Mouse (Mus musculus): Measurements from ENCODE around the gene Cbx1. TPM values are rescaled to one million over a fixed set of nuclear protein-coding genes. Genes with fewer than 3 reads are reported as not detected.

Gene Cbx1
- polyA plus RNA-seq, 2 experiments = 23.5 to 25.0 TPM

DNA sequence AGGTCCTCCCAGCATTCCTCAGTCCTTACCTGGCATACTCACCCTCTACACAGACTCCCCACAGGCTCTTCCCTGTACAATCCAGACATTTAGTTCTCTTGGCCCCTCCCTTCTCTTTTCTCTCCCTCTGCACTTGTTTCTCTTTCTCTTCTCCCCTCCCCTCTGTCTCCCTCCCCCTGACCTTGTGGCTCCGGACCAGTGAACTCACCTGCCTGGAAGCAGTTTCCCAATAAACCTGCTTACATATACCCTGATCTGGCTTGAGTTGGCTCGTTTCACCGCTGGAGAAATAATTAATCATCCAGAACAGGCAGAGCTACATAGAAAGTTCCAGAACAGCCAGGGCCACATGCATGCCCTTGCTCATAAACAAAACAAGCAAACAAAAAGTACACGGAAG lies 42.6 kb downstream of the Cbx1 start:
- Histone ChIP-seq H3K4me1 (replicated peaks; ENCODE audit: control insufficient read depth in 2 of 2, insufficient read depth in 2 of 2, low read length in 1 of 2) (peaks cover 17 to 24% of the 10 kb centered on the region in 2 experiments), H3K9ac (replicated peaks) (no peak overlapping the region), H3K27me3 (ENCODE audit: control insufficient read depth, insufficient read depth, low read length) (no peaks in the 10 kb centered on the region), H3K4me2 (ENCODE audit: low read depth) (no peak overlapping the region), H3K9me3 (ENCODE audit: control insufficient read depth, low read length) (no peaks in the 10 kb centered on the region), H3K4me3 (ENCODE audit: insufficient read depth in 1 of 2, low read depth in 2 of 2, low read length in 2 of 2) (no peak overlapping the region), H3K36me3 (replicated peaks; ENCODE audit: control insufficient read depth, insufficient read depth, low read depth) (peaks cover 13% of the 10 kb centered on the region), H3K27ac (no peak overlapping the region)
- no peak for ATAC-seq (ENCODE audit: insufficient read depth)
- no peak for TF ChIP-seq EP300 (IDR thresholded peaks at IDR 0.05; ENCODE audit: low read depth)
- WGBS (ENCODE audit: insufficient replicate concordance) = 72% methylated on average over 4 of the region's 4 CpGs
- no peak for DNase-seq (ENCODE audit: low read depth in 3 of 3, low spot score in 3 of 3)

DNA sequence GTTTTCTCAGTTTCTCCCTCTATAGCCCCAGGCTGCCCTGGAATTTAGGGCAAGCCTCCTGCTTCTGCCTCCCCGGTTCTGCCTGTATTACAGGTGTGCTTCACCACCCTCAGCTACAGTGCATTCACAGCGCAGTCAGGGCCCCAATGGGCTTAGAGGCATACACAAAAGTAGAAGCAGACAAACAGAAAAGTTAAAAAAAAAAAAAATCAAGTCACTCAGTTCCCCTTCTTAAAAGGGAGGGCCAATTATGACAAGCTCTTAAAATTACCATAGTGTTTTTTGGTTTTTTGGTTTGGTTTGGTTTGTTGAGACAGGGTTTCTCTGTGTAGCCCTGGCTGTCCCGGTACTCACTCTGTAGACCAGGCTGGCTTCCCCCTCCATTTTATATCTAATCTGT lies 43.6 kb downstream of the Cbx1 start:
- H3K4me1 ChIP-seq (replicated peaks; ENCODE audit: control insufficient read depth in 2 of 2, insufficient read depth in 2 of 2, low read length in 1 of 2) = peaks cover 8 to 17% of the 10 kb centered on the region in 2 experiments
- H3K9ac ChIP-seq (replicated peaks) = no peak overlapping the region
- WGBS (ENCODE audit: insufficient replicate concordance) = 70% methylated on average over 3 of the region's 3 CpGs
- H3K9me3 ChIP-seq (ENCODE audit: control insufficient read depth, low read length) = no peaks in the 10 kb centered on the region
- ATAC-seq (ENCODE audit: insufficient read depth) (no peak), DNase-seq (ENCODE audit: low read depth in 3 of 3, low spot score in 3 of 3) (no peak)
- no peaks in the 10 kb centered on the region for H3K27me3 ChIP-seq (ENCODE audit: control insufficient read depth, insufficient read depth, low read length)
- no peak for TF ChIP-seq EP300 (IDR thresholded peaks at IDR 0.05; ENCODE audit: low read depth)
- TF ChIP-seq CTCF (IDR thresholded peaks at IDR 0.05; ENCODE audit: low read depth) = no peak
- no peak overlapping the region for H3K27ac ChIP-seq
- no peak overlapping the region for H3K4me3 ChIP-seq (ENCODE audit: insufficient read depth in 1 of 2, low read depth in 2 of 2, low read length in 2 of 2)
- H3K4me2 ChIP-seq (ENCODE audit: low read depth) = no peak overlapping the region
- peaks cover 3% of the 10 kb centered on the region for H3K36me3 ChIP-seq (replicated peaks; ENCODE audit: control insufficient read depth, insufficient read depth, low read depth)

DNA sequence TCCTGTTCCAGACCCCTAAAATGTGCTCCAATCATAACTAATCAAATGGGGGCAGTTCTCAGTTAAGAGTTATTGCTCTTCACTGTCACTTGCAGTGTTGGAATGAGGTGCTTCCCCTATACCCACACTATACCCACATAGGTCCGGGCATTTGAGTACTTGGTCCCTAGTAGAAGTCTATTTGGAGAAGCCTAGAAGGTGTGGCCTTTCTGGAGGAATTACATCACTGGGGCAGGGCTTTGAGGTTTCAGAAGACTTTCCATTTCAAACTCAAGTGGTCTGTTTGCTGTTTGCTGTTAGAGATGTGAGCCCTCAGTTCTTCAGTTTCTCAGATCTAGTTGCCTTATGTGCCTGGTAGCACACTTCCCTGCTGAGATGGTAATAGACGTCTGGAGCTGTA lies 44.0 kb downstream of the Cbx1 start:
- no peaks in the 10 kb centered on the region for H3K27me3 ChIP-seq (ENCODE audit: control insufficient read depth, insufficient read depth, low read length)
- ATAC-seq (ENCODE audit: insufficient read depth) (no peak), DNase-seq (ENCODE audit: low read depth in 3 of 3, low spot score in 3 of 3) (no peak)
- H3K4me2 ChIP-seq (ENCODE audit: low read depth) = no peak overlapping the region
- no peak overlapping the region for H3K9ac ChIP-seq (replicated peaks)
- no peaks in the 10 kb centered on the region; the same call in 1 of the 2 replicates for H3K36me3 ChIP-seq (replicated peaks; ENCODE audit: control insufficient read depth, insufficient read depth, low read depth)
- H3K9me3 ChIP-seq (ENCODE audit: control insufficient read depth, low read length) = no peaks in the 10 kb centered on the region
- 58% methylated on average over 2 of the region's 2 CpGs for WGBS (ENCODE audit: insufficient replicate concordance)
- TF ChIP-seq EP300 (IDR thresholded peaks at IDR 0.05; ENCODE audit: low read depth) (no peak), CTCF (IDR thresholded peaks at IDR 0.05; ENCODE audit: low read depth) (no peak)
- no peak overlapping the region for H3K4me3 ChIP-seq (ENCODE audit: insufficient read depth in 1 of 2, low read depth in 2 of 2, low read length in 2 of 2)
- H3K4me1 ChIP-seq (replicated peaks; ENCODE audit: control insufficient read depth in 2 of 2, insufficient read depth in 2 of 2, low read length in 1 of 2) = peaks cover 8 to 15% of the 10 kb centered on the region in 2 experiments
- no peak overlapping the region for H3K27ac ChIP-seq

DNA sequence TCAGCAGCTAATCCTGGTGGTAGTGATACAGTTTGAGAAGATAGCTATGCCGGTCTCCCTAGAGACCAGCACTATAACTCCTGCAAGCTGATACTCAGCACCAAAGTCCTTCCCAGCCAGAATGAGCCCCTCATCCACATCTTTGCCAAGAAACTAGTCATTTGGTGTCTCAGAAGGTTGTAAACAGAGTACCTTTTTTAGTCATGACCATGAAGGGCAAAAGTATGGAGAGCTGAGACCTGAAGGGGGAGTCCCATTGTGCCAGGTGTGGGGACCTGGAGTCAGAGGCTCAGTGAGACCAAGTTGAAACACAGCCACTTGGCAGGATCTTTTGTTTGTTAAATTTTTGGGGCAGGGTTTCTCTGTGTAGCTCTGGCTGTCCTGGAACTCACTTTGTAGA lies 45.2 kb downstream of the Cbx1 start:
- no peak overlapping the region for H3K9ac ChIP-seq (replicated peaks)
- TF ChIP-seq CTCF (IDR thresholded peaks at IDR 0.05; ENCODE audit: low read depth) = no peak
- TF ChIP-seq EP300 (IDR thresholded peaks at IDR 0.05; ENCODE audit: low read depth) = no peak
- no peaks in the 10 kb centered on the region for H3K9me3 ChIP-seq (ENCODE audit: control insufficient read depth, low read length)
- H3K27me3 ChIP-seq (ENCODE audit: control insufficient read depth, insufficient read depth, low read length) = no peaks in the 10 kb centered on the region
- no peak overlapping the region for H3K4me3 ChIP-seq (ENCODE audit: insufficient read depth in 1 of 2, low read depth in 2 of 2, low read length in 2 of 2)
- peaks cover 3 to 10% of the 10 kb centered on the region in 2 experiments for H3K4me1 ChIP-seq (replicated peaks; ENCODE audit: control insufficient read depth in 2 of 2, insufficient read depth in 2 of 2, low read length in 1 of 2)
- no peak for ATAC-seq (ENCODE audit: insufficient read depth)
- no peak overlapping the region for H3K4me2 ChIP-seq (ENCODE audit: low read depth)
- H3K36me3 ChIP-seq (replicated peaks; ENCODE audit: control insufficient read depth, insufficient read depth, low read depth) = no peaks in the 10 kb centered on the region
- WGBS (ENCODE audit: insufficient replicate concordance) = 81% methylated on average over 1 of the region's 1 CpGs
- DNase-seq (ENCODE audit: low read depth in 3 of 3, low spot score in 3 of 3) = no peak
- H3K27ac ChIP-seq = no peak overlapping the region

DNA sequence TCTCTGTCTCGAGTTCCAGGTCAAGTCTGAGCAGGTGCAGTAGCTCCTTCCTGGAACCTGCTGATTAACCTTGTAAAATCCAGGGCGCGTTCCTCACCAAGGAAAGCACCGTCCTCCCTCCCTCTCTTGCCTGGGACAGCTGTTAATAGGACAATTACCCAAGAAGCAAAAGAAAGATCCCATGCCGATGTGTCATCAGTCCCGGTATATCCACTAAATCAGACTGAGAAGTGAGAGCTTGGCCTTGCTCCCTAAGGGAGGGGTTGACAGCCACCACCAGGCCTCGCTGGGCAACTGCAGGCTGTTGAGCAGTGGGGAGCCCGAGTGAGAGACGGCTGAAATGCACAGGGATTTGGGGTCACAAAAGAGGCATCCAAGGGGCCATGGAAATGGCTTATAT lies 48.4 kb downstream of the Cbx1 start:
- Histone ChIP-seq H3K27ac (no peak overlapping the region), H3K4me1 (replicated peaks; ENCODE audit: control insufficient read depth in 2 of 2, insufficient read depth in 2 of 2, low read length in 1 of 2) (no peaks in the 10 kb centered on the region), H3K4me3 (ENCODE audit: insufficient read depth in 1 of 2, low read depth in 2 of 2, low read length in 2 of 2) (no peak overlapping the region), H3K9me3 (ENCODE audit: control insufficient read depth, low read length) (no peaks in the 10 kb centered on the region), H3K9ac (replicated peaks) (no peak overlapping the region), H3K36me3 (replicated peaks; ENCODE audit: control insufficient read depth, insufficient read depth, low read depth) (no peaks in the 10 kb centered on the region), H3K4me2 (ENCODE audit: low read depth) (no peak overlapping the region), H3K27me3 (ENCODE audit: control insufficient read depth, insufficient read depth, low read length) (no peaks in the 10 kb centered on the region)
- WGBS (ENCODE audit: insufficient replicate concordance) = 40% methylated on average over 9 of the region's 9 CpGs
- TF ChIP-seq EP300 (IDR thresholded peaks at IDR 0.05; ENCODE audit: low read depth) (no peak), CTCF (IDR thresholded peaks at IDR 0.05; ENCODE audit: low read depth) (peak; percentile 60)
- no peak for DNase-seq (ENCODE audit: low read depth in 3 of 3, low spot score in 3 of 3)
- ATAC-seq (ENCODE audit: insufficient read depth) = no peak

Measured in liver, embryonic 14.5 days (tissue).